In the genomic region with DNA sequence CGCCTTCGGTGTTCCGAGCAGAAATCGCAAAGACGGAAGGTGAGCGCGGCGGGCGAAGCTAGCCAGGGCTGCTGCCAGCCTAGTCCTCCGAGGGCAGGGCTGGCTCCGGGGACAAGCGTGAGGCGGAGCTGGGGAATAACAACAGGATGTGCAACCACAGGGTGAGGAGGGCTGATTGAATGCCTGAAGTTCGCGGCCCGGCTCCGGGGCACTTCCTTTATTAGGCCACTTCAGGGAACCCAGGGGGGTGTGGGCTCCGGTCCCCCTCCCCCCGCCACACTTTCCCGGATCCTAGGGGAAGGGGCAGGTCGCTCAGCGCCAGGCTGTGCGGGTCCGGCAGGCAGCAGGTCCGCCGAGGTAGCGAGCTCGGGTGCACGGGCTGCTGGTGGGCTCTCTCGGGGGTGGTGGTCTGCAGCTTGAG, we compare ENCODE assay signal across 7 mouse cellular contexts. TPM values are rescaled to one million over a fixed set of nuclear protein-coding genes. Genes with fewer than 3 reads are reported as not detected.
DNase-seq lines count a peak whose midpoint lies in the region; ATAC-seq and TF ChIP-seq lines count a peak whose summit lies in the region.

No protein-coding gene starts in this region.

- peaks cover 7% of the 10 kb centered on the region; the same call in 1 of the 2 replicates for H3K4me1 ChIP-seq in lung, adult 2 months (ENCODE audit: control insufficient read depth, insufficient read depth, low read length)
- peaks cover 26% of the 10 kb centered on the region for H3K4me1 ChIP-seq in embryonic facial prominence, embryonic 13.5 days
- H3K4me1 ChIP-seq in intestine, embryonic 16.5 days (ENCODE audit: control insufficient read depth, insufficient read depth, low read length), result peaks cover 19% of the 10 kb centered on the region
- peaks cover 34% of the 10 kb centered on the region for H3K4me1 ChIP-seq in midbrain, embryonic 15.5 days

- peak overlapping the region; percentile 76 for H3K4me2 ChIP-seq in embryonic facial prominence, embryonic 13.5 days
- peak overlapping the region; percentile 65 for H3K4me2 ChIP-seq in intestine, embryonic 16.5 days (ENCODE audit: low read depth, low read length)
- peak overlapping the region; percentile 67 for H3K4me2 ChIP-seq in midbrain, embryonic 15.5 days

- 1% methylated on average over 30 of the region's 30 CpGs for WGBS in lung, adult 2 months
- under 1% methylated on average over 30 of the region's 30 CpGs for WGBS in embryonic facial prominence, embryonic 13.5 days
- 0% methylated on average over 30 of the region's 30 CpGs for WGBS in intestine, embryonic 16.5 days
- under 1% methylated on average over 30 of the region's 30 CpGs for WGBS in midbrain, embryonic 15.5 days

- TF ChIP-seq CTCF in lung, adult 2 months (IDR thresholded peaks at IDR 0.05; ENCODE audit: insufficient read depth, low read length), result no peak

- peak overlapping the region; percentile 100 for H3K27ac ChIP-seq in embryonic facial prominence, embryonic 13.5 days
- peak overlapping the region; percentile 99 for H3K27ac ChIP-seq in intestine, embryonic 16.5 days (ENCODE audit: low read length)
- peak overlapping the region; percentile 99 for H3K27ac ChIP-seq in midbrain, embryonic 15.5 days

- no peaks in the 10 kb centered on the region for H3K36me3 ChIP-seq in embryonic facial prominence, embryonic 13.5 days
- no peaks in the 10 kb centered on the region for H3K36me3 ChIP-seq in intestine, embryonic 16.5 days (ENCODE audit: control insufficient read depth, insufficient read depth, low read length)
- no peaks in the 10 kb centered on the region for H3K36me3 ChIP-seq in midbrain, embryonic 15.5 days (replicated peaks)

- no peak for DNase-seq in lung, adult 2 months
- no peak for DNase-seq in lung, postnatal 14 days
- no peak for DNase-seq in layer of hippocampus, adult 8-10 months (ENCODE audit: low spot score in 2 of 2)
- no peak for DNase-seq in spleen, postnatal 10 days (ENCODE audit: low spot score in 2 of 2)

- TF ChIP-seq POLR2A in lung, adult 2 months (IDR thresholded peaks at IDR 0.05; ENCODE audit: borderline replicate concordance, extremely low read depth, low read depth, low read length), result no peak

- ATAC-seq in embryonic facial prominence, embryonic 13.5 days (ENCODE audit: insufficient number of reproducible peaks, insufficient read depth, low FRiP score, low TSS enrichment, low read depth), result peak; percentile 33
- ATAC-seq in intestine, embryonic 16.5 days, result peak; percentile 57
- peak; percentile 53 for ATAC-seq in midbrain, embryonic 15.5 days (replicated peaks)

- peak overlapping the region; percentile 78 for H3K4me3 ChIP-seq in lung, adult 2 months (replicated peaks; ENCODE audit: extremely low read depth, low read depth, low read length)
- peak overlapping the region; percentile 86 for H3K4me3 ChIP-seq in embryonic facial prominence, embryonic 13.5 days
- peak overlapping the region; percentile 95 for H3K4me3 ChIP-seq in intestine, embryonic 16.5 days (ENCODE audit: low read length)
- peak overlapping the region; percentile 88 for H3K4me3 ChIP-seq in midbrain, embryonic 15.5 days

- H3K9me3 ChIP-seq in embryonic facial prominence, embryonic 13.5 days, result no peaks in the 10 kb centered on the region
- H3K9me3 ChIP-seq in intestine, embryonic 16.5 days (ENCODE audit: control insufficient read depth, low read length), result no peaks in the 10 kb centered on the region
- H3K9me3 ChIP-seq in midbrain, embryonic 15.5 days, result no peaks in the 10 kb centered on the region

- H3K27me3 ChIP-seq in embryonic facial prominence, embryonic 13.5 days, result no peaks in the 10 kb centered on the region
- no peaks in the 10 kb centered on the region for H3K27me3 ChIP-seq in intestine, embryonic 16.5 days (replicated peaks; ENCODE audit: control insufficient read depth, insufficient read depth, low read length)
- H3K27me3 ChIP-seq in midbrain, embryonic 15.5 days (replicated peaks), result no peaks in the 10 kb centered on the region

- peak overlapping the region; percentile 93 for H3K9ac ChIP-seq in embryonic facial prominence, embryonic 13.5 days
- peak overlapping the region; percentile 96 for H3K9ac ChIP-seq in intestine, embryonic 16.5 days (ENCODE audit: low read depth, low read length)
- H3K9ac ChIP-seq in midbrain, embryonic 15.5 days, result peak overlapping the region; percentile 97

RNA-seq across cellular contexts. Expression of gene Cited2, which starts 0.4 kb away (rescaled TPM):
- polyA plus RNA-seq in lung, adult 2 months (2012; rRNA removed), result 55.0 and 78.3 TPM in 2 replicates
- polyA plus RNA-seq in embryonic facial prominence, embryonic 13.5 days (2015; fragmentation: Nextera tagmentation; extraction: Ambion mirVana), result 34.1 and 35.6 TPM in 2 replicates
- polyA plus RNA-seq in intestine, embryonic 16.5 days (2015; fragmentation: Nextera tagmentation; extraction: Ambion mirVana), result 21.8 and 41.6 TPM in 2 replicates
- polyA plus RNA-seq in midbrain, embryonic 15.5 days (2015; fragmentation: Nextera tagmentation; extraction: Ambion mirVana), result 63.3 and 63.6 TPM in 2 replicates
- 10 to 100 TPM; 27.9 to 31.6 (median 29.2) TPM for total RNA-seq in layer of hippocampus, adult 8-10 months (2022)
